Mouse (Mus musculus) C2C12 (cell line): ENCODE data around the gene Tcp11l2.

Experiments
- CEBPB ChIP-seq: IDR thresholded peaks from one replicate; pipeline ENCODE4 v1.6.1; 2011; ENCODE audit warnings: low read depth, mild to moderate bottlenecking, control low read depth, moderate library complexity
- CTCF ChIP-seq: IDR thresholded peaks from one replicate; pipeline ENCODE4 v1.5.1; 2011; ENCODE audit not compliant: control insufficient read depth, insufficient read depth, insufficient read length
- MAX ChIP-seq: IDR thresholded peaks from one replicate; pipeline ENCODE4 v1.6.1; 2011; ENCODE audit warnings: mild to moderate bottlenecking, control low read depth
- MYOD1 ChIP-seq: IDR thresholded peaks from one replicate; pipeline ENCODE4 v1.6.1; 2011; ENCODE audit warnings: low read depth; ENCODE audit not compliant: control insufficient read depth, insufficient read length
- MYOG ChIP-seq: IDR thresholded peaks from one replicate; pipeline ENCODE4 v1.6.1; 2011; ENCODE audit not compliant: control insufficient read depth, insufficient read length; ENCODE audit errors: extremely low read depth
- USF1 ChIP-seq: IDR thresholded peaks from one replicate; pipeline ENCODE4 v1.6.1; 2011; ENCODE audit warnings: low read depth, mild to moderate bottlenecking, control low read depth, moderate library complexity

- no peak for TF ChIP-seq MYOD1
- no peak for TF ChIP-seq CTCF
- TF ChIP-seq MAX = no peak
- TF ChIP-seq CEBPB = no peak
- TF ChIP-seq USF1 = no peak
- TF ChIP-seq MYOG = no peak
Measured at GRCm38 (mm10) chr10:84598172-84598571, 21.7 kb downstream of the Tcp11l2 start.
